Mouse (Mus musculus): ENCODE data around the gene Olfr770. TPM values are rescaled to one million over a fixed set of nuclear protein-coding genes. Genes with fewer than 3 reads are reported as not detected.

Gene Olfr770
- not detected for polyA plus RNA-seq (2014; fragmentation: Illumina TruSeq; extraction: RNeasy Lipid Tissue Mini Kit (QIAGEN cat#74804))

GRCm38 (mm10) chr10:129138898-129139297, at the start of gene Olfr770:
Gene Olfr770 (minus strand): TSS chr10:129138998.

GRCm38 (mm10) chr10:129187319-129187718, 48.5 kb upstream of the Olfr770 start, which contains the start of gene Olfr773:
Gene Olfr773 (minus strand): TSS chr10:129187419.

GRCm38 (mm10) chr10:129177821-129178220, 39.0 kb upstream of the Olfr770 start, which contains the start of gene Olfr772:
Gene Olfr772 (minus strand): TSS chr10:129177921.

GRCm38 (mm10) chr10:129164651-129165050, 25.9 kb upstream of the Olfr770 start, which contains the start of gene Olfr771:
Gene Olfr771 (minus strand): TSS chr10:129164751.

GRCm38 (mm10) chr10:129117761-129118160, 21.0 kb downstream of the Olfr770 start, which contains the start of gene Olfr769:
Gene Olfr769 (minus strand): TSS chr10:129117861.

GRCm38 (mm10) chr10:129099275-129099674, 39.5 kb downstream of the Olfr770 start, which contains the start of gene Olfr768:
Gene Olfr768 (minus strand): TSS chr10:129099375.

GRCm38 (mm10) chr10:129082810-129083209, 56.0 kb downstream of the Olfr770 start, which contains the start of gene Olfr767:
Gene Olfr767 (minus strand): TSS chr10:129082910.

Other genes starting within 250 kb of the Olfr770 start
- 7.7 TPM for gene Gdf11, start 247.3 kb downstream of the Olfr770 start, polyA plus RNA-seq (2014; fragmentation: Illumina TruSeq; extraction: RNeasy Lipid Tissue Mini Kit (QIAGEN cat#74804))
- gene Cd63, start 238.0 kb downstream of the Olfr770 start, polyA plus RNA-seq (2014; fragmentation: Illumina TruSeq; extraction: RNeasy Lipid Tissue Mini Kit (QIAGEN cat#74804)): 496 TPM
- 3.0 TPM for gene Rdh5, start 216.1 kb downstream of the Olfr770 start, polyA plus RNA-seq (2014; fragmentation: Illumina TruSeq; extraction: RNeasy Lipid Tissue Mini Kit (QIAGEN cat#74804))
- gene Bloc1s1, start 215.0 kb downstream of the Olfr770 start, polyA plus RNA-seq (2014; fragmentation: Illumina TruSeq; extraction: RNeasy Lipid Tissue Mini Kit (QIAGEN cat#74804)): 9.3 TPM
- 0.17 TPM for gene Itga7, start 205.2 kb downstream of the Olfr770 start, polyA plus RNA-seq (2014; fragmentation: Illumina TruSeq; extraction: RNeasy Lipid Tissue Mini Kit (QIAGEN cat#74804))
- not detected for gene Mettl7b, start 178.0 kb downstream of the Olfr770 start, polyA plus RNA-seq (2014; fragmentation: Illumina TruSeq; extraction: RNeasy Lipid Tissue Mini Kit (QIAGEN cat#74804))
- not detected for gene Olfr9, start 149.6 kb downstream of the Olfr770 start, polyA plus RNA-seq (2014; fragmentation: Illumina TruSeq; extraction: RNeasy Lipid Tissue Mini Kit (QIAGEN cat#74804))
- not detected for gene Olfr763, start 128.2 kb downstream of the Olfr770 start, polyA plus RNA-seq (2014; fragmentation: Illumina TruSeq; extraction: RNeasy Lipid Tissue Mini Kit (QIAGEN cat#74804))
- gene Olfr764-ps1, start 99.1 kb downstream of the Olfr770 start, polyA plus RNA-seq (2014; fragmentation: Illumina TruSeq; extraction: RNeasy Lipid Tissue Mini Kit (QIAGEN cat#74804)): not detected
- gene Olfr765, start 89.0 kb downstream of the Olfr770 start, polyA plus RNA-seq (2014; fragmentation: Illumina TruSeq; extraction: RNeasy Lipid Tissue Mini Kit (QIAGEN cat#74804)): not detected
- gene Olfr766-ps1, start 70.0 kb downstream of the Olfr770 start, polyA plus RNA-seq (2014; fragmentation: Illumina TruSeq; extraction: RNeasy Lipid Tissue Mini Kit (QIAGEN cat#74804)): not detected
- gene Olfr767, start 56.1 kb downstream of the Olfr770 start, polyA plus RNA-seq (2014; fragmentation: Illumina TruSeq; extraction: RNeasy Lipid Tissue Mini Kit (QIAGEN cat#74804)): not detected
- not detected for gene Olfr768, start 39.6 kb downstream of the Olfr770 start, polyA plus RNA-seq (2014; fragmentation: Illumina TruSeq; extraction: RNeasy Lipid Tissue Mini Kit (QIAGEN cat#74804))
- gene Olfr769, start 21.1 kb downstream of the Olfr770 start, polyA plus RNA-seq (2014; fragmentation: Illumina TruSeq; extraction: RNeasy Lipid Tissue Mini Kit (QIAGEN cat#74804)): not detected
- gene Olfr771, start 25.8 kb upstream of the Olfr770 start, polyA plus RNA-seq (2014; fragmentation: Illumina TruSeq; extraction: RNeasy Lipid Tissue Mini Kit (QIAGEN cat#74804)): not detected
- not detected for gene Olfr772, start 38.9 kb upstream of the Olfr770 start, polyA plus RNA-seq (2014; fragmentation: Illumina TruSeq; extraction: RNeasy Lipid Tissue Mini Kit (QIAGEN cat#74804))
- gene Olfr773, start 48.4 kb upstream of the Olfr770 start, polyA plus RNA-seq (2014; fragmentation: Illumina TruSeq; extraction: RNeasy Lipid Tissue Mini Kit (QIAGEN cat#74804)): not detected
- gene Olfr774, start 97.2 kb upstream of the Olfr770 start, polyA plus RNA-seq (2014; fragmentation: Illumina TruSeq; extraction: RNeasy Lipid Tissue Mini Kit (QIAGEN cat#74804)): not detected
- gene Olfr775, start 109.4 kb upstream of the Olfr770 start, polyA plus RNA-seq (2014; fragmentation: Illumina TruSeq; extraction: RNeasy Lipid Tissue Mini Kit (QIAGEN cat#74804)): not detected
- gene Olfr776, start 120.1 kb upstream of the Olfr770 start, polyA plus RNA-seq (2014; fragmentation: Illumina TruSeq; extraction: RNeasy Lipid Tissue Mini Kit (QIAGEN cat#74804)): not detected
- gene Olfr777, start 132.5 kb upstream of the Olfr770 start, polyA plus RNA-seq (2014; fragmentation: Illumina TruSeq; extraction: RNeasy Lipid Tissue Mini Kit (QIAGEN cat#74804)): not detected
- not detected for gene Olfr780, start 179.1 kb upstream of the Olfr770 start, polyA plus RNA-seq (2014; fragmentation: Illumina TruSeq; extraction: RNeasy Lipid Tissue Mini Kit (QIAGEN cat#74804))
- gene Olfr781, start 189.9 kb upstream of the Olfr770 start, polyA plus RNA-seq (2014; fragmentation: Illumina TruSeq; extraction: RNeasy Lipid Tissue Mini Kit (QIAGEN cat#74804)): not detected
- not detected for gene Olfr782, start 209.9 kb upstream of the Olfr770 start, polyA plus RNA-seq (2014; fragmentation: Illumina TruSeq; extraction: RNeasy Lipid Tissue Mini Kit (QIAGEN cat#74804))
- gene Olfr784, start 245.1 kb upstream of the Olfr770 start, polyA plus RNA-seq (2014; fragmentation: Illumina TruSeq; extraction: RNeasy Lipid Tissue Mini Kit (QIAGEN cat#74804)): not detected

Data from ovary, adult 10 weeks (tissue).